Mouse (Mus musculus): ENCODE results near the gene Klhl22.

The Klhl22 gene

GRCm38 (mm10) chr16:17736156-17736555, 23.3 kb upstream of the Klhl22 start:
- Histone ChIP-seq H3K36me3 (ENCODE audit: control insufficient read depth, insufficient read depth, low read length, poor library complexity, severe bottlenecking) (no peaks in the 10 kb centered on the region), H3K27me3 (ENCODE audit: control insufficient read depth, insufficient read depth, low read length, poor library complexity, severe bottlenecking) (no peaks in the 10 kb centered on the region; the same call in 1 of the 2 replicates)
- DNase-seq (ENCODE audit: low read depth, low spot score), result no peak

DNA sequence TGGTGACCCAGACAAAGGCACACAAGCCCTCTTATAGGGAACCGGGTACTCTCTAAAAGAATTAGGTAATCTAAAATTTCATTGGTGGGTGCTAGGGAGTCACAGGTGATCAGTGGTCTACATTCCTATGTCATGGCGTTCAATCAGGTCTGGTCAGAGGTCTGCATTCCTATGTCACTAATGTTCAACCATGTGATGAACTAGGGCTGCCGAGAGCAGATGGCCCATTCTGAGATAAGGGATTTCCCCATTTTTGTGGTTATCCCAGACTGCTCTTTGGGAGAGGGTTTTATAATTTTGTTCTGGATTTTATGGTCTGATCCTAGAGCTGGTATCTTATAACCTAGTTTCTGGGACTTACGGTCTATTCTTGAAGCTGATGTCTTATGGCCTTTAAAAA, 19.3 kb upstream of the Klhl22 start:
- Histone ChIP-seq H3K36me3 (ENCODE audit: control insufficient read depth, insufficient read depth, low read length, poor library complexity, severe bottlenecking) (no peaks in the 10 kb centered on the region), H3K27me3 (ENCODE audit: control insufficient read depth, insufficient read depth, low read length, poor library complexity, severe bottlenecking) (no peaks in the 10 kb centered on the region; the same call in 1 of the 2 replicates)
- no peak for DNase-seq (ENCODE audit: low read depth, low spot score)

DNA sequence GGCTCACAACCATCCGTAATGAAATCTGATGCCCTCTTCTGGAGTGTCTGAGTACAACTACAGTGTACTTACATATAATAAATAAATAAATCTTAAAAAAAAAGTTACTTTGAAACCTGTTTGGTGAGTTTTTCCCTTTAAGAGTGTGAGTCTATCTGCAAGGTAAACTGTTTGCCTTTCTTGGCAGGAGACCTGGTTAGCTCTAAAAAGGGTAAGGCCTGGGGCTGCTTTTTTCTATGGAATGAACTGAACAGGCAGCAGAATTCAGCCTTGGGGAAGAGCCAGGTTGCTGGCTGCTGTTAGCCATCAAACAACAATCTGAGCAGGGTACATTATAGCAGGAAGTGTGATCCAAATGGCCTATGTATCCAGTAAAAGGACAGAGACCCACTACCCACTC, 16.6 kb upstream of the Klhl22 start:
- no peak for DNase-seq (ENCODE audit: low read depth, low spot score)
- Histone ChIP-seq H3K36me3 (ENCODE audit: control insufficient read depth, insufficient read depth, low read length, poor library complexity, severe bottlenecking) (no peaks in the 10 kb centered on the region), H3K27me3 (ENCODE audit: control insufficient read depth, insufficient read depth, low read length, poor library complexity, severe bottlenecking) (no peaks in the 10 kb centered on the region; the same call in 1 of the 2 replicates)

DNA sequence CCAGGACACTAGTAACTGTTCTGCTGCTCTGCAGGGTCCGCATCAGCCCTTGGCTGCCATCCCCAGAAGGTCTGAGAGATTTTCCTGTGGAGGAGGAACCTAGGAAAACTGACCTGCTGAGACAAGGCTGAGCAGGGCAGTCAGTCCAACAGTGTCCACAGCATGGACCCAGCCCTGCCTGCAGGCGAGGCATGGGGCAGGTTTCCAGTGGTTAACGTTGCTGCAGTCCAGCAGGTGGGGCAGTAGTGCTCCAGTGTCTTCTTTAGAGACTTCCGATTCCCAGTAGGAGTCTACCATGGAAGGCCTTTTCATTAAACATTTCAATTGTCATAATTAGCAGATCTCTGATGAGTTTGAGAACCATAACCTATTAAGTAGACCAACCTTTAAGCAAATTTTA, 16.1 kb upstream of the Klhl22 start:
- DNase-seq (ENCODE audit: low read depth, low spot score), result no peak
- Histone ChIP-seq H3K36me3 (ENCODE audit: control insufficient read depth, insufficient read depth, low read length, poor library complexity, severe bottlenecking) (no peaks in the 10 kb centered on the region), H3K27me3 (ENCODE audit: control insufficient read depth, insufficient read depth, low read length, poor library complexity, severe bottlenecking) (no peaks in the 10 kb centered on the region; the same call in 1 of the 2 replicates)

DNA sequence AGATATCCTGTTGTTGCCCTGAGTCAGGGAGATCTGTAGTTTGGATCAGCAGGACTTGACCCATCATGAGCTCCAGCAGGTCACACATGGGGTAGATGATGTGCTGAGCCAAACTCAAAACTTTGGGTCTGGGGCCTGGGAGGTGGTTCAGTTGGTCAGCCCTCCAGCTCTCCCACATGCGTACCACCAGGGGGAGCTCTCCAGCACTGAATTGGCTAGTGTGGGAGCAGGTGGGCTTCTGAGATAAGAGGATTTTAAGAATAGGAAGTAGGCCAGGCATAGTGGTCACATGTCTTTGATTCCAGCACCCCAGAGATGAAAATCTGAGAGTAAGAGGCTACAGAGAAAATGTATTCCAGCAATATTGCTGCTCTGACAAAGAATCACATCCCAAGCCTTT, 14.9 kb upstream of the Klhl22 start:
- no peaks in the 10 kb centered on the region; the same call in 1 of the 2 replicates for H3K27me3 ChIP-seq (ENCODE audit: control insufficient read depth, insufficient read depth, low read length, poor library complexity, severe bottlenecking)
- DNase-seq (ENCODE audit: low read depth, low spot score), result peak; percentile 74
- H3K36me3 ChIP-seq (ENCODE audit: control insufficient read depth, insufficient read depth, low read length, poor library complexity, severe bottlenecking), result no peaks in the 10 kb centered on the region

DNA sequence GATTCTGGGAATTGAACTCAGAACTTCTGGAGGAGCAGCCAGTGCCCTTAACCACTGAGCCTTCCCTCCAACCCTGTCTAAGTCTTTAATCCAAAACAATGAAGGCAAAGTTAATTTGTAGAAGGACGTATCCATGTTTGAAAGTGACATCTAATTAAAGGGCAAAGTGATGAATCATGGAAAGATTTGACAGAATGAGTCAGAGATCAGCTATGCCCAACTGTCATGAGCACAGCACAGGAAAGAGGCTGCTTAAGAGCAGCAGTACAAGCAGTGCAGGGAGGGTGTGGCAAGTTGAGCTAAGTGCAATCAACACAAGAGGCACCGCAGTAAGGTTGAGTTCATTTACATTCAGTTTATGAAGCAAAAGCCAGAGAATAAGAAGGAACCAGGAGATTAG, 14.4 kb upstream of the Klhl22 start:
- no peak for DNase-seq (ENCODE audit: low read depth, low spot score)
- Histone ChIP-seq H3K27me3 (ENCODE audit: control insufficient read depth, insufficient read depth, low read length, poor library complexity, severe bottlenecking) (no peaks in the 10 kb centered on the region; the same call in 1 of the 2 replicates), H3K36me3 (ENCODE audit: control insufficient read depth, insufficient read depth, low read length, poor library complexity, severe bottlenecking) (no peaks in the 10 kb centered on the region)

DNA sequence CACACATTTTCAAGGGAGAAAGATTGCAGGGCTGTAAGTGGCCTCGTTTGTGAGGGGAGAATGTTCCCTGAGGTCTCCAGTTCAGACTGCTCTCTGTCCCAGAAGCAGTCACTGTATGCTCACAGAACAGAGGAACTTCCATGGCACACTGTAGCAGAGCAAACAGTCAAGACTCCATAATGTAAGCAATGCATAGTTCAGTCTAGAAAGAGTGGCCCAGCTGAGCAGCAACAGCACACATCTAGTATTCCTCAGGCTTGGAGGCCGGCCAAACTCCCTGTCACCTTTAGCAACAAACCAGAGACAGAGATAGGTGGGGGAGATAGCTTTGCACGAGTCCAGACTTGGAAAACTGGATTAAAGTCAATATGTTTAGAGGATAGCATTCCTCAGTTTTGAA, 6.4 kb upstream of the Klhl22 start:
- no peaks in the 10 kb centered on the region for H3K27me3 ChIP-seq (ENCODE audit: control insufficient read depth, insufficient read depth, low read length, poor library complexity, severe bottlenecking)
- no peak for DNase-seq (ENCODE audit: low read depth, low spot score)
- no peaks in the 10 kb centered on the region for H3K36me3 ChIP-seq (ENCODE audit: control insufficient read depth, insufficient read depth, low read length, poor library complexity, severe bottlenecking)

- Histone ChIP-seq H3K27me3 (ENCODE audit: control insufficient read depth, insufficient read depth, low read length, poor library complexity, severe bottlenecking) (no peaks in the 10 kb centered on the region), H3K36me3 (ENCODE audit: control insufficient read depth, insufficient read depth, low read length, poor library complexity, severe bottlenecking) (no peaks in the 10 kb centered on the region)
- no peak for DNase-seq (ENCODE audit: low read depth, low spot score)
Observed at GRCm38 (mm10) chr16:17753686-17754085, 5.7 kb upstream of the Klhl22 start.

- Histone ChIP-seq H3K27me3 (ENCODE audit: control insufficient read depth, insufficient read depth, low read length, poor library complexity, severe bottlenecking) (no peaks in the 10 kb centered on the region), H3K36me3 (ENCODE audit: control insufficient read depth, insufficient read depth, low read length, poor library complexity, severe bottlenecking) (no peaks in the 10 kb centered on the region)
- DNase-seq (ENCODE audit: low read depth, low spot score), result no peak
Observed at GRCm38 (mm10) chr16:17757756-17758155, 1.7 kb upstream of the Klhl22 start.

DNA sequence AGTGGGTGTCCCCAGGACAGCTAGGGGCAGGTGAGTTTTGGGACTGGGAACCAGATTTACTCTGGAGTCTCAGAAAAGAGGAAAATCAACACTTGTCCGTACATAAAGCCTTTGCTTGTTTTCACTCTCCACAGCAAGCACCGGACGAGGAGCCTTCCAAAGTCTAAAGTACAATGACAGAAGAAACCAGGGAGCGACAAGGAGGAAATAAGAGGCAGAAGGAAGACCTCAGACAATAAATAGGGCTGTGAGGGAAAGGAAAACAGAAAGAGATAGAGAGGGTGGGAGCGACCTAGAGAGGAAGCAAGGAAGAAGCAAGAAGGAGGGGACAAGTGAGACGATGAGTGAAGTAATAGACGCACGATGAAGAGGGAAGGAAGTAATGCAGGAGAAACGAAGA, 516 bp upstream of the Klhl22 start:
- DNase-seq (ENCODE audit: low read depth, low spot score), result no peak
- Histone ChIP-seq H3K36me3 (ENCODE audit: control insufficient read depth, insufficient read depth, low read length, poor library complexity, severe bottlenecking) (no peaks in the 10 kb centered on the region), H3K27me3 (ENCODE audit: control insufficient read depth, insufficient read depth, low read length, poor library complexity, severe bottlenecking) (no peaks in the 10 kb centered on the region)

- Histone ChIP-seq H3K27me3 (ENCODE audit: control insufficient read depth, insufficient read depth, low read length, poor library complexity, severe bottlenecking) (no peaks in the 10 kb centered on the region), H3K36me3 (ENCODE audit: control insufficient read depth, insufficient read depth, low read length, poor library complexity, severe bottlenecking) (no peaks in the 10 kb centered on the region)
- DNase-seq (ENCODE audit: low read depth, low spot score), result peak; percentile 23
Observed at GRCm38 (mm10) chr16:17759813-17760321, 449 bp downstream of the Klhl22 start.

GRCm38 (mm10) chr16:17760657-17761056, 1.2 kb downstream of the Klhl22 start:
- DNase-seq (ENCODE audit: low read depth, low spot score), result peak; percentile 38
- H3K27me3 ChIP-seq (ENCODE audit: control insufficient read depth, insufficient read depth, low read length, poor library complexity, severe bottlenecking), result no peaks in the 10 kb centered on the region
- no peaks in the 10 kb centered on the region for H3K36me3 ChIP-seq (ENCODE audit: control insufficient read depth, insufficient read depth, low read length, poor library complexity, severe bottlenecking)

DNA sequence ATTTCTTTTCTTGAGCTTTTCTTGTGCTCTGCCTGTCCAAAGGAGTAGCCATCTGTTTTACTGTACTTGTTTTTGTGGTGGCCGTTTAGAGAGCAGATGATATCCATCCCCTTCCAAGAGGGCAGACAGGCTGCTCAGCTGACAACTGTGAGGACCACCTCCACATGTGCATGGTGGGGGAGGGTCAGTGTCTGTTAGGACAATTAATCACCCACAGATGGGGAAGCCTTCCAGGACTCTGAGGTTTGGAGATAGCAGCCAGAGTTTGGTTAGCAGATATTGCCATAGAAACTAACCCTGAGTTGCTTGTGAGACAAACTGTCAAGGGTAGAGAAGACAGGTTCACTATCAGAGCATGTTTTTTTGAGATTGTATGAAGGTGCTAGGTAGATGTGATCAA, 1.7 kb downstream of the Klhl22 start:
- no peak for DNase-seq (ENCODE audit: low read depth, low spot score)
- Histone ChIP-seq H3K27me3 (ENCODE audit: control insufficient read depth, insufficient read depth, low read length, poor library complexity, severe bottlenecking) (no peaks in the 10 kb centered on the region), H3K36me3 (ENCODE audit: control insufficient read depth, insufficient read depth, low read length, poor library complexity, severe bottlenecking) (no peaks in the 10 kb centered on the region)

DNA sequence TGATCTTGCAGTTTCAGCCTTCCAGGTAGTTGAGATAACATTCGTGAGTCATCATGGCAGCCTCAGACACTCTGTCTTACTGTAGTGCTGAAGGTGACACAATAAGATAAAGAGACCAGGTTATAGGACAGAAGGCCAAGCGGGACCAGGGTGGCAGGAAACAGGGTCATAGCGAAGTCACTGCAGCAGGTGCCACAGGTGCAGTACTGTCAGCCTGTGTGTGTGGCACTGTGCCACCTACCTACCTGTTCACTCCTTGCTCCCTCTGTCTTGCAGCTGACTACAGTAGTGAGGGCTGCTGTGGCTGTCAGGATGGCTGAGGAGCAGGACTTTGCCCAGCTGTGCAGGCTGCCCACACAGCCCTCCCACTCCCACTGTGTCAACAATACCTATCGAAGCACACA, 4.7 kb downstream of the Klhl22 start:
- Histone ChIP-seq H3K36me3 (ENCODE audit: control insufficient read depth, insufficient read depth, low read length, poor library complexity, severe bottlenecking) (no peaks in the 10 kb centered on the region), H3K27me3 (ENCODE audit: control insufficient read depth, insufficient read depth, low read length, poor library complexity, severe bottlenecking) (no peaks in the 10 kb centered on the region)
- no peak for DNase-seq (ENCODE audit: low read depth, low spot score)

- DNase-seq (ENCODE audit: low read depth, low spot score), result no peak
- peaks cover 1% of the 10 kb centered on the region; the same call in 1 of the 2 replicates for H3K36me3 ChIP-seq (ENCODE audit: control insufficient read depth, insufficient read depth, low read length, poor library complexity, severe bottlenecking)
Observed at GRCm38 (mm10) chr16:17768834-17769233, 9.4 kb downstream of the Klhl22 start.

More at GRCm38 (mm10) chr16:17768834-17769233, 9.4 kb downstream of the Klhl22 start:
- H3K27me3 ChIP-seq (ENCODE audit: control insufficient read depth, insufficient read depth, low read length, poor library complexity, severe bottlenecking), result no peaks in the 10 kb centered on the region
